Mouse (Mus musculus) cerebellum, postnatal 4 days (tissue): ENCODE measurements around the gene Lmod1.
"Not testable (repeated sequence)": the region's sequence is repeated elsewhere in the genome, so short reads cannot be mapped to it uniquely, and the experiment has no call there.

ENCODE experiments used
- DNase-seq, 2 experiments: peaks; one replicate each; pipeline ENCODE4 v3.0.0; 2022; ENCODE audit warnings: low spot score in 2 of 2, mixed read lengths in 1 of 2

Gene Lmod1

DNA sequence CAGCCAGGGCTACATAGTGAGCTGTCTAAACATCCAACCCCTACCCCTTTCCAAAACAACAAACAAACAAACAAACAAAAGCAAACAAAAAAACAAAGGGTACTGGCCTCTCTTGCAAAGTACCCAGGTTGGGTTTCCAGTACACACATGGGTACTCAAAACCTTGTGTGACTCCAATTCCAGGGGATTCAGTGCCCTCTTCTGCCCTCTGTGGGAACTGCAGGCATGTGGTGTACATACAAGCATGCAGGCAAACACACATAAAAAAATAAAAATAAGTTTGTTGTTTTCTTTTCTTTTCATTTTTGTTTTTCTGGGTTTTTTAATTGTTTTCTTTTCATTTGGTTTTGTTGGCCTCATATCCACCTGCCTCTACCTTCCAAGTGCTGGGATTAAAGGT lies 37.5 kb downstream of the Lmod1 start:
- DNase-seq = no peak

DNA sequence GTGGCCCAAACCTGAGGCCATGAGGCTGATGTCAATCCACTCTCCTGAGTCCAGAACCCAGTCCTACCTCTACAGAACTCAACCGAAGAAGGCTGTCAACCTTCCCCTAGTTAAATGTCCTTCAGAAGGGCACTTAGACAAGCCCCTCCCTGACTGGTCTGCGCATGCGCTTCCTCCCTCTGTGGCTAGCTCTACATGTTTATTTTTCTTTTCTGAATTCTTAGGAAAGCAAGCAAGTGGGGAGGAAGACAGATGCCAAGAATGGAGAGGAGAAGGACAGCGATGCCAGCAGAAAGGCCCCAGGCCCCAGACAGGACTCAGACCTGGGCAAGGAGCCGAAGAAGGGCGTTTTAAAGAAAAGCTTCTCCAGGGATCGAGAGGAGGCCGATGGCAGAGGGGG lies 38.8 kb downstream of the Lmod1 start:
- DNase-seq = no peak

DNA sequence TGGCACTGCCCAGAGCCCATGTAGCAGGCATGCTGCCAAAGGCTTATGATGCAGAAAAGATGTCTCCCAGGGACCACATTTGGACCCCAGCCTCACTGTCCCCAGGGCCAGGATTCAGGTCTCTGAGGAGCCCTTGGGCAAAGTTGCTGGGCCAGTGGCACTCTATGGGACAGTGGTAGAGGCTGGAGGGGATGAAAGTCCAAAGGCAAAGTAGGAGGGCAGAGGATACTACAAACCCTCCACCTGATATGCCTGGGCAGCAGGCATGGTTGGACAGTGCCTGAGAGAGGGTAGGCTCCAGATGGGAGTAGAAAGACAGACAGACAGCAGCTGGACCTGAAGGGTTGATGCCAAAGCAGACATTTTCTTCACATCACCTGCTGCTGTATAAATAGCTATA lies 41.8 kb downstream of the Lmod1 start:
- no peak for DNase-seq

DNA sequence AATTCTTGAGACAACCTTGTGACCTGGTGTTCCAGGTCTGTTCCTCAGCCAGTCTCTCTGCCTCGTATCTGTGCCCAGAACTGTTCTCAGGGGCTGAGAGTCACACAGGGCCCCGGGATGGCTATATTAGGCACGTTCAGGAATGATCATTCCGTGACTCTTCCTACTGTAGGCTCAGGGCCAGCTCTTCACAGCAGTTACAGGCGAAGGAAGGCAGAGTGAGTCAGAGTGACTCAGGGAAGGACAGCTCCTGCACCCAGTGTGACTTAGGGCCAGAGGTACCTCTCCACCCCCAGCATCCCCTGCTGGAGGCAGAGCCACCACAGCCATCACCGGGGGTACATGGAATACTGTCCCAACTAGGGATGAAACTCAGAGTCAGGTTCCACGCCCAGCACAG lies 42.4 kb downstream of the Lmod1 start:
- no peak for DNase-seq

DNA sequence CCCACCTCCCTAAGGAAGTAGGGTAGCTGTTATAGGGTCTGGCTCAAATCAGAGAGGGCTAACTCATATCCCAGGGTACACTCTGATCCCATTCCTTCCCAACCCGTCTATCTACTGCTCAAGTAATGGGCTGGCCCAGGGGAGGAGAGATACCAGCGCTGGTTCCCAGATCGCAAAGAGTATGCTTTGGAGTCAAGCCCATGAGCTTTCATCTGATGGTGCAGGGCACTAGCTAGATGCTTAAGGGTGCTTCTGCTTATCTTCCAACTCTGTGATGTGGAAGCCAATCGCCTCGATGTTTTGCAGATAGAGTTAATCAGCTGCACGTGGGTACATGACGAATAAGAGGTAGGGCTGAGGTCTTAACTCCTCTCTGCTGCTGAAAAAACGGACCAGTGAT lies 43.0 kb downstream of the Lmod1 start:
- DNase-seq = no peak

DNA sequence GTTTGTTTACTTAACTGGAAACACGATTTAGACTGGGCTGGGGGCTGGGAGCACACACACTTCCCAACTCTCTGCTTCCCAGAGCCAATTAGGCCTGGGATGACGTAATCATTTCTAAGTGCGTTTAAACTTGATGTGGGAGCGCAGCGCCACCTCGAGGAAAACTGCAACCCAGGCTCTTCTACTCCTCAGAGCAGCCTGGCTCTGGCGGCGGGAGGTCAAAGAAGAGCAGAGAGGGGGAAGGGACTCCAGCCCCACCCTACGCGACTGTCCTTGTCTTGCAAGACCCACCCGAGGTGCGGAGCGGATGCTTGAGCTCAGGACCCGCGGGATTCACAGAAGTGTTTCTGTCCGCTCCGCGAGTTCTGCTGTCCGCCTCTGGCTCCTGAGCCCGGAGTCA lies 43.6 kb downstream of the Lmod1 start:
- DNase-seq = peak; percentile 77 to 89

DNA sequence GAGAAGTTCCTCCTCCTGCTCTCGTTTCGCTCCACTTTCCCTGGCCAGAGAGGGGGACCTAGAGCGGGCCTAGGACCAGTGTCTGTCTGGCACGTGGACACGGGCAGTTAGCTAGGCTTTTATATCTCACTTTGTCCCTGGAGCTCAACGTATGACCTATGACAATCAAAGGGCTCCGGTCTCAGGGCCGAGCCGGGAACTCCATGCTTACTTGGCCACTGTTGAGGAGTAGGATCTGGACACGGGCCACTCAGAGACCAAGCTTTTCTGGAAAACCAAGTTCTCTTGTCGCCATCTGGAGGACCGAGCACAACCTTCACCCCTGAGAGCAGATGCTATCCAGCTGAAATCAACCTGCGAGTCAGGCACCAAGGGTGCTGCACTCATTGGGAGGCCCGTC lies 44.4 kb downstream of the Lmod1 start:
- DNase-seq = peak in 1 of 2 experiments; percentile 50

DNA sequence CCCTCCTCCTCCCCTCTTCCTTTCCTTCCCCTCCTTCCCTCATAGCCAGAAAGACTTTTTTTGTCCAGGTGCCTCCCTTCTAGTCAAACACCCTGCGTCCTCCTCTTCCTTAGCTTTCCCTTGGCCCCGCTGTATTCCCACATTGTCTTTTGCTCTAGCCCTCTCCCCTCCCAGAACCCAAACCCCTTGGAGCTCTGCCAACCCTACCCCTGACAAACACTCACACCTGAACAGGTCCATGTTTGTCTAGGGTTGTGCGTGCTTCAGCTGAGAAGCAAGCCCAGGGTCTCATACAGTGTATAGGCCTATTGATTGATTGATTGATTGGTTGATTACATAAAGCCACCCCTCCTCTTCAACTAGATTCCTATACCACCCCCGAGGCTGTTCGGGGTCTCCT lies 44.8 kb downstream of the Lmod1 start:
- DNase-seq = no peak

DNA sequence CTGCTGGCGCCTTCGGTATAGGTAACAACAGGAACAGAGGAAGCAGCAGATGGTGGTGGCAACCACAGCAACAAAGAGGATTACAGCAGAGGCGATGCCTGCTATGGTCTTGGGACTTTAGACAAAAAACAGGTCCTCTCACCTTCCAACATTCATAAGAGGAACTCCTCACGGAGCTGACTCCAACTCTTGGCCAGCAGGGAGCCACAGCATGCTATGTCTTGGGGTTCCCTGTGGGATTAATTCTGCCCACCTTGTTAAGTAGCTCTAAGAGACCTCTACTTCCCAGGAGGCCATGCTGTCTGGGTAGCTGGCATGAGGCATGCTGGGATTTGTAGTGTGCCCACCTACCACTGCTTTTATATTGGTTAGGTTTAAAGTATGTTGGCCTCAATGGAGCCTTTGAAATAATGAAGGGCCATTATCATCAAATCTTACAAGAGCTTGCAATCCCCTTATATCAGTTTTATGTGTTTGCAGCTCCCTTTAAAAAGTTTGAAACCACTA lies 48.6 kb downstream of the Lmod1 start:
- DNase-seq = no peak

DNA sequence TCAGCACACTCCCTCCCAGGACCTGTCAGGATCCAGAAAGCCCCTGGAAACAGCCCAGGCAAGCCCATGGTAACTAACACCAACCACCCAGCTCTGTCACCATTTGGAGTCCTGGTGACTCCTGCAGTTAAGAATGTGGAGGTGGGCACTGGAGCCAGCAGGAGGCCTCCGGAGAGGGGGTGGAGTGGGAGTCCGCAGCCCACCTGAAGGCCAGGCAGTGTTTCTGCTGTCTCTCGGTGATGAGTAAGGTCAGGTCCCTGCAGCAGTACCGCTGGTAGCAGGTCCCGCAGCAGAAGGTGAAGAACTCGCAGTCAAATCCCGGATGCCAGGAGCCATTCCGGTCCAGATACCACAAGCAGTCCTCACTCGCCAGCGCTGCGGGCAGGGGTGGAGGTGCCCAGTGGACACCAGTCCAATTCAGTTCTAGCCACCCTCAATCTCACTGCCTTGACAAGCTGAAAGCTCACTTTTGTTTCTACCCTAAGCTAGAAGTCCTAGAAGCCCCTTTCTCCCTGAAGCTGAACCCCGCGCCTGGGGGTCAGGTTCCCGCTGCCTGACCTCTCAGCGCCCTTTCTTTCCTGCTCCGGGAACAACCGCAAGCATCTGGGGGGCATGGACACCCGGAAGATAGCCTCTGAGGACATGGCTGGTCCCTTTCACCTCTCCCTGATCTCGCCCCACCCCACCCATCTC lies 49.7 kb downstream of the Lmod1 start:
- peak in 1 of 2 experiments; percentile 23 for DNase-seq

DNA sequence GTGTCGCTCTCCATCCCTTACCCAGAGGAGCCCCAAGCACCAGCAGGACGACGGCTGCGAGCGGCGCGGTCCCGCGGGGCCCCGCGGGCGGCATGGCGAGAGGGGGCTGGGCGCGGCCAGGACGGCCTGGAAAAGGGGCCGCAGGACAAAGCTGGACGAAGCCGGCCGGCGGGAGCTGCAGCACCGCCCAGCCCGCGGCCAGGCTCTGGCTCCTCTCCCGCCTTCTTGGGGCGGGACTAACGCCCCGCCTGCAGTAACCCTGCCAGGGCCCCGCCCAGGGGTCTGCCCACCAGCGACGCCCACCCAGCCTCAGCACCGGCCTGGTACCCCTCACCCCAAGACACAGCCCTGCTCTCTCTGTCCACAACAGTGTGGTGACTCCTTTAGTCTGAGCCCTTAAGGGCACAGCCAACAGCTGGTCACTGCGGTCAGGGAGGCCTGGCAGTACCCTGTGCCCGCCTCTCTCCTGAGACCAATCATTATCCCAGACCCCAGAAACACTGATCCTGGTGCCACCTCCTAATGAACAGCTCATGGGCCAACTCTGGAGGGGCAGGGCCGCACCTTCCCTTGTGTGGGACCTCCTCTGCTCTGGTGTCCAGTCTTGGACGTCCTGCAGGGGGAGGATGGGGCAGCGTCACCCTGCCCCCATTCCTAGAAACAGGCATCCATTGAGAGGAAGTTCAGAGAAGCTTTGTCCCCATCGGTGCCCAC lies 50.4 kb downstream of the Lmod1 start, which contains the start of gene Shisa4:
Shisa4 (minus strand) TSS at position 370 of the 714 bp plus-strand sequence.
- DNase-seq = peak; percentile 60 to 79

DNA sequence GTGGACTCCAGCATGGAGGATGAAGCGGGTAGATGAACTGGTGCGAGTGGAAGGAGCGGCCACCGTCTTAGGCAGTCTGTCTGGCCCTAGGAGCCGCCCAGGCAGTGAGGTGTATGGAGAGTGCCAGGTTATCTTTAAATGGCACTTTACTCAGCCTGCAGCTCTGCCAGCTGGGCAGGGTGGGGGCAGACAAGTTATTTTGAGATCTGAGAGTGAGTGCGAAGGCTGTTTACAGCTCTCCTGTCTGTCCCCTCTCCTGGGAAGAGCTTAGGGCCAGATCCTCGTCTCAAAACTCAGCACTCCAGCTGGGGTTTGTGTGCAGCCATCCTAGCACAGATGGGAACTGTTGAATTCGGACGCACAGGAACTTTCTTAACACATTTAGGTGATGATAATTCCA lies 54.0 kb downstream of the Lmod1 start:
- no peak for DNase-seq

DNA sequence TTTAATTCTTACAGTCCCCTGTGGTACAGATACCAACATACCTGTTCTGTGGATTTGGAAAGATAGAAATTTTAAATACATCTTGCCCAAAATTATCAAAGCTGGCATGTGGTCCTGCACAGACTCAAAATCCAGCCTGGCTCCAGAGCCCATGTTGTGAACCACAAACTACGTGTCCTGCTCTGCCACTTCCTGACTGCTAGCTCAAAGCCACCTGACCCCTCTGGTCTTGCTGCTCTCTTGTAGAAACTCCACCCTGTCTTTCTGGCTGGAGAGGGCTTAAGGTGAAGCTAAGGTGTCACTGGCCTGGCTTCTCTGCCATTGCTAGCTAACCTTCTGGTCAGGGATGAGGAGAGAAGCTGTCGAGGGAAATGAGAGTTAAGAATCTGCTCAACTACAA lies 54.4 kb downstream of the Lmod1 start:
- DNase-seq = no peak

DNA sequence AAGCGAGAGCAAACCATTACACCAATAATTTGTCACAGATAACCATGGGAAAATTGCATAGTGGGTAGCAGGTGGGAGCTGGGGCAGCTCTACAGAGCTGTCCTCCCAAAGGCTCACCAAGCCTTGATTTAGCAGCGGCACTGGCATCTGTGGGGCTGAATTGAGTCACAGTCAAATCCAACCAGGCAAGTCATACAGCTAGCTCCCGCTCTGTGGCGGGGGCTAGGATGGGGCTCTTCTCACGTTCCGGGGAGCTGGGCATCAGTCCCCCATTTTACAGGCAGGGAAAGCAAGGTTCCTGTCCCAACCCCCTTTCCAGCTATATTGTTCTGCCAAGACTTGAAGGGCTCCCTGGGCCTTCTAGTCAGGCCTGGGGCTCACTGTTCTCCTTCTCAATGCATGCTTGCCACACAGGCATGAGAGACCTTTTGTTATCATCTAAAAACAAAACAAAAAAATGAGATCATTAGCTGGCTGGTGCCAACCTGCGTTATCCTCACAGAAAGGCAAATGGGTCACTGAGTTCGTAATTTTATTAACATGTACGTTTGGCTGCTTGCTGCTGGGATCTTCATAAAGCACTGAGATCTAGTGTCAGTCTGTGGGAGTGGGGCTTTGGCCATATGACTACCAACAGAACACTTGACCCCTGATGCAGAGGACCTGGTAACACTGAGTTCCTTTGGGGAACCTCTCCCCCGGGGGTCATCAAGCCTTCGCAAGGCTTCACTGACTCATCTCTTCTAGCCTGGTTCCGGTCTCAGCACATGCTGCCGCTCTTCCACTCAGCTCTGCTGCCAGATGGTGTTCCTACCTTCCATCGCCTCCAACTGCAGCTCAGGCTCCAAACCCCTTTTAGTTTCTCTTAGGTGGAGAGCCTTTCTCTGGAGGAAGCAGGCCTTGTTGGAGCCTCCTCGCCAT lies 55.7 kb downstream of the Lmod1 start:
- no peak for DNase-seq

DNA sequence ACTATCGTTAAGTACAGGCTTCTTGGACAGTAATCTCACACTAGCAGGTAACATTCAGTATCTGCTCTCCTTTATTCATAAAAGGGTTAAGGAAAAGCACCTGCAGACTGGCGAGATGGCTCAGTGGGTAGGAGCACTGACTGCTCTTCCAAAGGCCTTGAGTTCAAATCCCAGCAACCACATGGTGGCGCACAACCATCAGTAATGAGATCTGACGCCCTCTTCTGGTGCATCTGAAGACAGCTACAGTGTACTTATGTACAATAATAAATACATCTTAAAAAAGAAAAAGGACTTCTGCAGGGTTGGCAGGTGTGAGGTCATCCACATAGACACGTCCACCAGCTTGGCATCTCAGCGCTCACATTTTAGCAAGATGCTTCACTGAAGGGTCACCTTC lies 57.0 kb downstream of the Lmod1 start:
- DNase-seq = not testable (repeated sequence)

DNA sequence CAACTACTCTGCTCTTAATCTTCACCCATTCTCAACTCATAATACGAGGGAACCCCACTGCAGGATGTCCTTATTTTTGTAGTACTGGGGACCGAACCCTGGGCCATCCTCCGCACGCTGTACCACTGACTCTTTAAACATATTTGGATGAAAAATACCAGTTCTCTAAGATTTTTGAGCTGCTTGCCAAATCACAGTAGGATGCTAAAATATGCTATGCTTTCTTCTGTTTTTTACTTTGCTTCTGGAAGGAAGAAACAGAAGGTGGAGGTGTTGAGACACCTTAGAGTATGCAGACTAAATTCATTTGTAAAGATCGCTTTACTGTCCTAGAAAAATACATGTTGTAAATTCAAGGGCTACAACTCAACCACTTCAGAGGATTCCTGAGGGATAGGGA lies 59.6 kb downstream of the Lmod1 start:
- DNase-seq = no peak

DNA sequence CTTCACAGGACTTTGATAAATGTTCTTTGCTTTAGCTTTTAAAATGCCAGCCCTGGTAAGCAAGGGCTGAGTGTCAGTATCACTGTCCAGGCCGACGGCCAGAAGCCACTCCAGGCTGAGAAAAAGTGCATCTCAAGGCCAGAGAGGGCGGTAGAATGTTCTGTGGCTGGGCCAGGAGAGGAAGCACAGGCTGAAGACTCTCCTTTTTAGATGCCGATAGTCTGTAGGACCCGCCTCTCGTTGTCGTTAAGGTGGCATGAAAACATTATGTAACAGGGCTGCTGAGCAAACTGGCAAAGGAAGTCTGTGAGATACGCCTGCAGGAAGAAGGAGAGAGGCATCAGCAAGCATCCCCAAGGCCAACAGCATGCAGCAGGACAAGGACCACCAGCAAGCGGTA lies 60.6 kb downstream of the Lmod1 start:
- DNase-seq = no peak

DNA sequence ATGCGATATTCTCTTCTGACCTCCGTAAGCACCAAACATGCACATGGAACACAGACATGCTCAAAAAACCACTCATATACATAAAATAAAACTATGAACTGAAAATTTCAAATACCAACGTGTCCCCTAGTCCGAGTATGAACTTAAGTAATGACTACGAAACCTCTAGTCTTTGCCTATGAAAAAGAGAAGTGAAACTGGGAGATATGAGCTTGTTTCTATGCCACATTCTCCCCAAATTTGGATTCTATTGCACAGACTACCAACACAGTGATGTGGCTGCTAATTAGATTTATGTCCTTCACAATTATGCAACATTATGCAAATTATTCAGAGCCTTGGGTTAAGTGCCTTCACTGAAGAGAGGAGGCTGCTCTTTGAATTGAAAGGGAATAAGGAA lies 74.9 kb downstream of the Lmod1 start:
- DNase-seq = no peak

DNA sequence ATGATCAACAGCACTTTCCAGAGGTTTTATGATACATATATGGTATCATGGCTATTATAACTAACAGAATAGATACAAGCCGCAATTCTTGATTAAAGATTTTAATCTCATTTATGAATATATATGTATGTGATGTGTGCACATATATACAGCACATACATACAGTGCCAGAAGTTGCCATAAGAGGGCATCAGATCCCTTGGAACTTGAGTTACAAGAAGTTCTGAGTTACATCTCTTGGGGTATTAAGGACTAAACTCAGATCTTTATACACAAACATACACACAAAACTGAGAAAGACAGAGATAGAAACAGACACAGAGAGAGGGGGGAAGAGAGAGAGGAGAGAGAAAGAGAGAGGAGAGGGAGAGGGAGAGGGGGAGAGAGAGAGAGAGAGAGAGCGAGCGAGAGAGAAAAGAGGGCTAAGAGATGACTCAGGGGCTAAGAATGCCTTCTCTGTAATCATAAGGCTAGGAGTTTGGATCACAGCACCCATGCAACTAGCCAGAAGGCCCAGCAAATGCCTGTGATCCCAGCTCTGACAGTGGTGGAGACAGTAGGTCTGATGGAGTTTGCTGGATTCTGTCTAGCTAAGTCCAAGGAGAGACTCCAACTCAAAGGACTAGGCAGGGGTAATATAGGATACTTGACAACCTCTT lies 77.0 kb downstream of the Lmod1 start:
- no peak for DNase-seq

DNA sequence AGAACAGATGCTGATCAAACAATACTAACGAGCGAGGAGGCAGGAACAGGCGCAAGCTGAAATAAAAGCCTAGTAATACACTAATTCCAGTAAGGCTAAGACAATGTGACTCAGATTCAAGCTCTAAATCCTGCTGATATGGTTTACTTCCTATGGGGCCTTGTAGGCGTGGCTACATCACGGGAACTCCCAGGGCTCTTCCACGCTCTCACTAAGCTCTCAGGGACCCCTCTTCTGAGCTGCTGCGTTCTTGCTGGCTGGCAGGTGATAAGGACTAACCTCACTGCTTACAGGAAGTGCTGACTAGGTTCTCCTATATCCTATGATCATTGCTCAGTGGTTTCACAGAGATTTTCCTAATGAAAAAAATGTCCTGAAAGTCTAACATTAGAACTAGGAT lies 80.7 kb downstream of the Lmod1 start:
- DNase-seq = no peak

DNA sequence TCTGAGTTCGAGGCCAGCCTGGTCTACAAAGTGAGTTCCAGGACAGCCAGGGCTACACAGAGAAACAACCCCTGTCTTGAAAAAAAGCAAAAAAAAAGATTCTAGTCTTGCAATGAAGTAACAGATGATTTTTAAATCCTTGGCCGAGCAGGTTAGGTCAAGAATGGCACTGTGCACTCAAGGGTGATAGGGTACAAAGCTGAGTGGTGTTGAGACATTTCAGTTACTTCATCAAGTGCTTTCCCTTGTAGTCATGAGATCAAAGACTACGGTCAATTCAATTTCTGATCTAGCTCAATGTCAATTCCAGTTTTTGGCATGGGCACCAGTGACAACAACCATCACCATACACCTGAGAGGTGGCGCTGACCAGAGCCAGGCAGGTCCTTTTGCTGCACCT lies 84.4 kb downstream of the Lmod1 start:
- no peak for DNase-seq

DNA sequence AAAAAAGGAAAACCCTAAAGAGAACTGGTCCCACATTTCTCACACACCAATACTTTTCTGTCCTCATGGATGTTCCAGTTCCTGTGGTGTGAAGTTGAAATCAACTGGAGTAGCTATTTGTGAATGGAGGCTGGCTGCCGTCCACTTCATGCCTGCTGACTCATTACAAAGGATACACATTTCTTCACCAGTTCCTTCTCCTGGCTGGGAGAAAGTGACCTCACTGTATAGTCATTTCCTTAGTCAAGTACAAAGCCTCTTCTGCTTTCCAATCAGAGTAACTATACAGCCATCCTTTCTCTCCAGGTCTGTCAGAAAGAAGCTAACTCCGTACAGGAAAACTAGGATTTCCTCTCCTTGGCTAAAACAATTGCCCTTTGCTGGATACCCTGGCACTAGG lies 86.4 kb downstream of the Lmod1 start:
- no peak for DNase-seq
